Mouse (Mus musculus) midbrain, embryonic 10.5 days (tissue): ENCODE results near the gene Tcf25. TPM values are rescaled to one million over a fixed set of nuclear protein-coding genes. Genes with fewer than 3 reads are reported as not detected.
"Not testable (repeated sequence)": the region's sequence is repeated elsewhere in the genome, so short reads cannot be mapped to it uniquely, and the experiment has no call there.

Experiments
- DNase-seq: peaks from one replicate; pipeline ENCODE4 v3.0.0-alpha.2; 2017; ENCODE audit warnings: low spot score
- H3K27ac ChIP-seq: fragments of 300-500 bp; sonication (generic); replicated peaks from 2 replicates; pipeline ENCODE4 v1.5.1; 2016; ENCODE audit warnings: mild to moderate bottlenecking
- H3K27me3 ChIP-seq: fragments of 300-500 bp; sonication (generic); 2 replicates; pipeline ENCODE4 v1.6.1; 2016; ENCODE audit warnings: low read depth, mild to moderate bottlenecking; ENCODE audit not compliant: poor library complexity, severe bottlenecking
- H3K36me3 ChIP-seq: fragments of 300-500 bp; sonication (generic); 2 replicates; pipeline ENCODE4 v1.6.1; 2016; ENCODE audit warnings: mild to moderate bottlenecking, moderate library complexity
- H3K4me1 ChIP-seq: fragments of 300-500 bp; sonication (generic); 2 replicates; pipeline ENCODE4 v1.6.1; 2016
- H3K4me3 ChIP-seq: fragments of 300-500 bp; sonication (generic); 2 replicates; pipeline ENCODE4 v1.5.1; 2016; ENCODE audit warnings: mild to moderate bottlenecking, moderate library complexity
- H3K9me3 ChIP-seq: fragments of 300-500 bp; sonication (generic); replicated peaks from 2 replicates; pipeline ENCODE4 v1.6.1; 2016; ENCODE audit warnings: mild to moderate bottlenecking
- WGBS: fragments of 180-500 bp; shearing (Covaris S2); methylation state at CpG from one replicate; pipeline ENCODE4 v1.1.7; 2016; 5-methylcytosine and 5-hydroxymethylcytosine counted together
- polyA plus RNA-seq: library from polyadenylated mRNA; unstranded; fragments of >200 nt; fragmentation: Nextera tagmentation; extraction: Ambion mirVana; gene quantifications from 2 replicates; pipeline ENCODE4 v1.2.1, GENCODE M21; 2016

Gene Tcf25
- polyA plus RNA-seq, 1 experiment from 2014 or later = 150 TPM

DNA sequence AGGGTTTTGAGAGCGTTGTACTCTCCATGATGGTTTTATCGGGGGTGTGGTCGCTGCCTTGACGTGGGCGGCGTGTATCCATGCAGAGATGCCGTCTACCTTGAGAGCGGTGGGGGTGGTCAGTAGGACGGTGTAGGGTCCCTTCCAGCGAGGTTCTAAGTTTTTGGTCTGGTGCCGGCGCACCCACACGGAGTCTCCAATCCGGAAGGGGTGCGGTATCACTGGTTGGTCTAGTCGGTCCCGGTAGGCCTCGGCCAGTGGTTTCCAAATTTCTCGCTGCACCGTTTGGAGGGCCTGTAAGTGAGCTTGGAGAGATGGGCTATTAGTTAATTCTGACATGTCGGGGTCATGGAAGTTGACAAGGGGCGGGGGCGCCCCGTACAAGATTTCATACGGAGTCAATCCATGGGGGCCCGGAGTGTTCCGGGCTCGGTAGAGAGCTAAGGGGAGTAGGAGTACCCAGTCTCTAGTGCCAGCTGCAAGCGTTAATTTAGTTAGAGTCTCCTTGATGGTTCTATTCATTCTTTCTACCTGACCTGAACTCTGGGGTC, 54.9 kb downstream of the Tcf25 start:
- Histone ChIP-seq H3K4me1 (no peaks in the 10 kb centered on the region), H3K9me3 (peaks cover 71% of the 10 kb centered on the region), H3K27ac (no peak overlapping the region), H3K27me3 (no peaks in the 10 kb centered on the region), H3K36me3 (no peaks in the 10 kb centered on the region), H3K4me3 (no peak overlapping the region)
- no peak for DNase-seq
- 96% methylated on average over 29 of the region's 29 CpGs for WGBS

DNA sequence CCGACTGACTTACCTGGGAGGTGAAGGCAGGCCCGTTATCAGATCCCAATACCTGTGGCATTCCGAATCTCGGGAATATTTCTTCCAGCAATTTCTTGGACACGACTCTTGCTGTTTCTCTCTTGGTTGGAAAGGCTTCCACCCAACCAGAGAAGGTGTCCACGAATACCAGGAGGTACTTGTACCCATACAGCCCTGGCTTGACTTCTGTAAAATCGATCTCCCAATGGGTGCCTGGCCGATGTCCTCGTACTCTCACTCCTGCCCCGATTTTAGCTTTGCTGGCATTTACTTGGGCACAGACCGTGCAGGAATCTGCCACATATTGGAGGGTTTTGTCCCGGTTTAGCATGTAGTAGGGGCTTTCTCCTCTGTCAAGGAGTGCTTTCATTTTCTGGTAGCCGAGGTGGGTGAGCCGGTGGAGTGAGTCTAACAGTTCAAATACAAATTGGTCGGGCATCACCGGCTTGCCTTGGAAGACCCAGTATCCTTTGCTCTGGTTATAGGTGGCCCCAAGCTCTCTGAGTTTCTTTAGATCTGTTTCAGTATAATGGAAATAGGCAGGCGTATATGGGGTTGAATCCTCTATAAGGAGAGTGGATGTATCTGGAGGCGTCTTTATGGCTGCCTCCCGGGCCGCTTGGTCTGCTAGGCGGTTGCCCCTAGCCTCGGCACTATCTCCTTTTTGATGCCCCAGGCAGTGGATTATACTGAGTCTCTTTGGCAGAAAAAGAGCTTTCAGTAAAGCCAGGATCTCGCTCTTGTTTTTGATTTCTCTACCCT, 55.6 kb downstream of the Tcf25 start:
- H3K4me1 ChIP-seq = no peaks in the 10 kb centered on the region
- 94% methylated on average over 23 of the region's 23 CpGs for WGBS
- no peak overlapping the region for H3K4me3 ChIP-seq

DNA sequence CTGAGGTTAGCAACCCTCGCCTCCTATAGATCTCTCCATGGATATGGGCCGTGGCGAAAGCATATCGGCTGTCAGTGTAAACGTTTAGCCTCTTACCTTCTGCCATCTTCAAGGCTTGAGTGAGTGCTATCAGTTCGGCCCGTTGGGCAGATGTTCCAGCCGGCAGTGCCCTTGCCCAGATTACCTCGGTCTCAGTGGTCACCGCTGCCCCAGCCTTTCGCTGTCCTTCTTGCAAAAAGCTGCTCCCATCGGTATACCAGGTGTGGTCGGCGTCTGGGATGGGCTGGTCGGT, 56.1 kb downstream of the Tcf25 start:
- H3K9me3 ChIP-seq = peaks cover 79% of the 10 kb centered on the region

More for the DNA sequence above, 55.6 kb downstream of the Tcf25 start:
- DNase-seq = no peak
- Histone ChIP-seq H3K27me3 (no peaks in the 10 kb centered on the region), H3K36me3 (no peaks in the 10 kb centered on the region), H3K27ac (no peak overlapping the region), H3K9me3 (peaks cover 75% of the 10 kb centered on the region)

DNA sequence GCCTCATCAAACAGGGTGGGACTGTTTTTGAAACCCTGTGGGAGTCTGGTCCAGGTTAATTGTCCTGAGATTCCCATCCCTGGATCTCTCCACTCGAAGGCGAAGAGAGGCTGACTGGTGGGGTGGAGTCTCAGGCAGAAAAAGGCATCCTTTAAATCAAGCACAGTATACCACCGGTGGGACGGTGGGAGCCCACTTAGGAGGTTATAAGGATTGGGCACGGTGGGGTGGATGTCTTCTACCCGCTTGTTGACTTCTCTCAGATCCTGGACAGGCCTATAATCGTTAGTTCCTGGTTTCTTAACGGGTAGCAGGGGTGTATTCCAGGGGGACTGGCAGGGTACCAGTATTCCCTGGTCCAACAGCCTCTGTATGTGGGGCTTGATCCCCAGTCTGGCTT, 57.4 kb downstream of the Tcf25 start:
- not testable (repeated sequence) for DNase-seq, H3K36me3 ChIP-seq, H3K4me1 ChIP-seq, H3K27me3 ChIP-seq, H3K27ac ChIP-seq, H3K4me3 ChIP-seq
- H3K9me3 ChIP-seq = peaks cover 85% of the 10 kb centered on the region
- WGBS = 91% methylated on average over 8 of the region's 8 CpGs

More for the DNA sequence above, 56.1 kb downstream of the Tcf25 start:
- DNase-seq, H3K27ac ChIP-seq, H3K4me1 ChIP-seq, H3K27me3 ChIP-seq, H3K4me3 ChIP-seq, H3K36me3 ChIP-seq: not testable (repeated sequence)
- 93% methylated on average over 15 of the region's 15 CpGs for WGBS

DNA sequence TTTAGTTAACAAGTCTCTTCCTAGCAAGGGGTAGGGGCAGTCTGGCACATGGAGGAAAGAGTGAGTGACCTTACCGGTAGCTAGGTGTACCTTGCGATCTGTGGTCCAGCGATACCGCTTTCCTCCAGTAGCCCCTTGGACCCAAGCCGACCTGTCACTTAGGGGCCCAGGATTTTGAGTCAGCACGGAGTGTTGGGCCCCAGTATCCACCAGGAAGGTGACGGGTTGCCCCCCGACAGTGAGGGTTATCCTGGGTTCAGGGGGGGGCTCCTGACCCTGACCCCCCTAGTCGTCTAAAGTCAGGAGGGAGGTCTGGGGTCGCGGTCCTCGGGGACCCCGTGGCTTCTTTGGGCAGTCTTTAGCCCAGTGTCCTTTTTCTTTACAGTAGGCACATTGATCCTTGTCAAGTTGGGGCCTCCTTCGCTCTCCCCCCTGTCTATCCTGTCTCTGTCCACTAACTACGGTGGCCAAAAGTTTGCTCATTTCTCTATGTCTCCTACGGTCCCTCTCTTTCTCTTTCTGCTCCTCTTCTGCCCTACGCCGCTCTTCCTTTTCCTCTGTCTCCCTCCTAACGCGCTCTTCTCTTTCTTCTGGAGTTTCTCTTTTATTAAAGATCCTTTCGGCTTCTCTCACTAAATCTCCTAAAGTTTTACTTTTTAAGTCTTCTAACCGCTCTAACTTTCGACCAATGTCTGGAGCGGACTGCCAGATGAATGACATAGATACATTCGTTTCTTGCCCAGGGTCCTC, 58.2 kb downstream of the Tcf25 start:
- Histone ChIP-seq H3K27ac (no peak overlapping the region), H3K4me1 (no peaks in the 10 kb centered on the region), H3K27me3 (no peaks in the 10 kb centered on the region), H3K36me3 (no peaks in the 10 kb centered on the region), H3K9me3 (peaks cover 79% of the 10 kb centered on the region), H3K4me3 (no peak overlapping the region)
- WGBS = 97% methylated on average over 25 of the region's 25 CpGs
- DNase-seq = no peak

DNA sequence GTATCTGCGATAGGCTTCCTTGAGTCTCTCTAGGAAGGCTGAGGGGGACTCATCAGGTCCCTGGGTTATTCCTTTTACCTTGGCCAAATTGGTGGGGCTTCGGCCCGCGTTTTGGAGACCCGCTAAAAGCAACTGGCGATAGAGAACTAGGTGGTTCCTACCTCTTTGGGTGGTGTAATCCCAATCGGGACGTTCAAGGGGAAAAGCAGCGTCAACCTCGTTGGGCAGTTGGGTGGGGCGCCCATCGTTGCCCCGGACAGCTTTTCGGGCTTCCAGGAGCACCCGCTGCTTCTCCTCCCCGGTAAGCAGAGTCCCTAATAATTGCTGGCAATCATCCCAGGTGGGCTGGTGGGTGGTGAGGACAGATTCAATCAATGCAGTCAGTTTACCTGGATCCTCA, 58.8 kb downstream of the Tcf25 start:
- DNase-seq = no peak
- WGBS = 93% methylated on average over 16 of the region's 16 CpGs
- H3K36me3 ChIP-seq = no peaks in the 10 kb centered on the region
- no peak overlapping the region for H3K27ac ChIP-seq
- no peaks in the 10 kb centered on the region for H3K27me3 ChIP-seq
- H3K9me3 ChIP-seq = peaks cover 74% of the 10 kb centered on the region
- no peaks in the 10 kb centered on the region for H3K4me1 ChIP-seq
- no peak overlapping the region for H3K4me3 ChIP-seq

DNA sequence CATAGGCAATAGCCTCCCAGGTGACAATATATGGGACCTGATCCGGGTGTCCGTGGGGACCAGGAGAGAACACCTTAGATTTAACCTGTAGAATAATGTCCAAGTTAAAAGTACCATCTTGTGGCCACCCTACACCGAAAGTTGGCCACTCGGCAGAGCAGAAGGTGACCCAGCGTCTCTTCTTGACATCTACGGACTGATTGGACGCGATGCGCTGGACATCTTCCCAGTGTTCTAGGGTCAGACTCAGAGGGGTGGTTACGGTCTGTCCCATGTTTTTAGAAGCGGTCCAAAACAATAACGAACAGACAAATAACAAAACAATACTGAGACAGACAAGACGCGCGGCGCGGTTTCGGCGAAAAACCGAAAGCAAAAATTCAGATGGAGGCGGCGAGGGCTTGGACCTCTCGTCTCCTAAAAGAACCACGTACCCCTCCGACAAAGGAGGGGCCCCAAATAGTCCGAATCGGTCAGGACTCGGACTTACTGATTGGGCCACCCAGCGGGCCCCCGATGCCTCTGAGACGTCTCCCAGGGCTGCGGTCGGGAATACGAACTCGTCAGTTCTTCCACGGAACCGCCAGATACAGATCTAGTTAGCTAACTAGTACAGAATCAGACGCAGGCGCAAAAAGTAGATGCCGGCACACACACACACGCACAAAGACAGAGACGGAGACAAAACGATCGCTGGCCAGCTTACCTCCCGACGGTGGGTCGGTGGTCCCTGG, 59.9 kb downstream of the Tcf25 start:
- H3K36me3 ChIP-seq, DNase-seq, H3K4me1 ChIP-seq, H3K27ac ChIP-seq, H3K4me3 ChIP-seq, H3K27me3 ChIP-seq: not testable (repeated sequence)
- 97% methylated on average over 47 of the region's 47 CpGs for WGBS
- H3K9me3 ChIP-seq = peaks cover 68% of the 10 kb centered on the region

DNA sequence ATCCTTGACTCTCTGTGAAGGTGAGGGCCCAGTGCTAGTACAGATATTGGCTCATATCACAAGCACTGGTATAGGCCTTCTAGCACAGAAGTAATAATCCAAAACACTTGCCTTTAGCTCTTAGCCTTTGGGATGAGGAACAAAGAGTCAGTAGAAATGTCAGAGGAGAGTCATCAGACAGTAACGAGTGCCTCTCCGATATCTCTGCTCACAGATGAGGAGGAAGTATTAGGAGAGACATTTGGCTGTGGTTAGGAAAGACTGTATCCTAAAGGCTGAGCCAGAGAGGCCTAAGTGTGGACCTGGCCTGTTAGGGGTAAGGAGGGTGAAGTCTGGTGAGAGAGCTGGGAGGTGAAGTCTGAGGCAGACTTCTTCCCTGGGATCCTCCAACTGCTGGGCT, 68.2 kb downstream of the Tcf25 start:
- Histone ChIP-seq H3K9me3 (0 out of 2 replicates have a peak, but pooled peaks cover 6% of the 10 kb centered on the region), H3K27me3 (no peaks in the 10 kb centered on the region), H3K27ac (no peak overlapping the region), H3K4me1 (peaks cover 15% of the 10 kb centered on the region), H3K36me3 (no peaks in the 10 kb centered on the region), H3K4me3 (no peak overlapping the region)
- no peak for DNase-seq
- 90% methylated on average over 2 of the region's 2 CpGs for WGBS

DNA sequence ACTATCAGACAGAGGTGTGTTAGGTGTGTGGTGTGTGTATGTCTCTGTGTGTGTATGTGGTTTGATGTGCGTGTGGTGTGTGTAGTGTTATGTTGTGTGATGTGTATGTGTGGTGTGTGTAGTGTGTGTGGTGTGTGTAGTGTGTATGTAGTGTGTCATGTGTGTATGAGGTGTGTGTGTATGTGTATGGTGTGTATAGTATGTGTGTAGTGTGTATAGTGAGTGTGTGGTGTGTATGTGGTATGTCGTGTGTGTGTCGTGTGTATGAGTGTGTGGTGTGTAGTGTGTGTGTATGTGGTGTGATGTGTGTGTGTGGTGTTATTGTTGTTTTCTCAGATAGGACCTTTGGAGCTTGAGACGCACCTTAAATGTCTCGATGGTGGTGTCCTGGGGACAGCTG, 68.8 kb downstream of the Tcf25 start:
- peak overlapping the region; percentile 94; the same call in 1 of the 2 replicates for H3K27ac ChIP-seq
- H3K27me3 ChIP-seq = no peaks in the 10 kb centered on the region
- H3K36me3 ChIP-seq = no peaks in the 10 kb centered on the region
- 82% methylated on average over 5 of the region's 5 CpGs for WGBS
- H3K9me3 ChIP-seq = 0 out of 2 replicates have a peak, but pooled peaks cover 4% of the 10 kb centered on the region
- peak overlapping the region; percentile 66 for H3K4me3 ChIP-seq
- peaks cover 15% of the 10 kb centered on the region for H3K4me1 ChIP-seq
- DNase-seq = no peak

DNA sequence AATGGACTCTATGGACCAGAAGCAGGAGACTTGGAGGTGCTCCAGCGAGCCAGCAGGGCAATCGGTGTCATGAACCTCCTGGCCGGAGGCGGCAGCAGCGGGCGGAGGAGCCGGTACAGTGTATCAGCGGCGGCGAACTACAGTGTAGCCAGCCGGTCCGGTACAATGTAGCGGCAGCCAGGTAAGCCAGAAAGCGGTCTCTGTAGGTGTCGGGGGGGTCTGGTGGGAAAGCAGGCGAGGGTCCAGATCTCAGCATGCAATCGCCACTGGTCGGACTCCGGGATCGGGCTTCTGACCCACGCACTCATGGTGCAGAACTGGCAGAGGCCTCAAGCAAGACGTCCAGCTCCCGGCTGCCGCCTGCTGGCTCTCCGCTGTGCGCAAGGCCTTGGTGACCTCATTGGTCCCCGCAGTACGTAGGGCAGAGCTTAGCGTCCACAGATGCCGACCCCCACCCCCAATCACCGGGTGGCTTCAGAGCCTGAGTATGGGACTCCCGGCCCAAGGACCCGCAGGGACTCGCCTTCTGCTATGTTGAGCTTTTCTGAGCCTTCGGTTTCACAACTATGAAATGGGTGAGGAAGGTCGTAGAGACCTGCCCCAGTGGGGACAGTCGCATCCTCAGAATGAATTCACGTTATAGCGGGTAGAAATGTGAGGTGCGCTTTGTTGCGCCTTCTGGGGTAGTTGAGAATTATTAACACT, 69.5 kb downstream of the Tcf25 start:
- peak; percentile 93 for DNase-seq
- no peaks in the 10 kb centered on the region for H3K27me3 ChIP-seq
- 1% methylated on average over 41 of the region's 41 CpGs for WGBS
- peak overlapping the region; percentile 66 for H3K4me3 ChIP-seq
- H3K9me3 ChIP-seq = no peaks in the 10 kb centered on the region
- H3K36me3 ChIP-seq = no peaks in the 10 kb centered on the region
- H3K4me1 ChIP-seq = peaks cover 15% of the 10 kb centered on the region
- peak overlapping the region; percentile 94 for H3K27ac ChIP-seq

DNA sequence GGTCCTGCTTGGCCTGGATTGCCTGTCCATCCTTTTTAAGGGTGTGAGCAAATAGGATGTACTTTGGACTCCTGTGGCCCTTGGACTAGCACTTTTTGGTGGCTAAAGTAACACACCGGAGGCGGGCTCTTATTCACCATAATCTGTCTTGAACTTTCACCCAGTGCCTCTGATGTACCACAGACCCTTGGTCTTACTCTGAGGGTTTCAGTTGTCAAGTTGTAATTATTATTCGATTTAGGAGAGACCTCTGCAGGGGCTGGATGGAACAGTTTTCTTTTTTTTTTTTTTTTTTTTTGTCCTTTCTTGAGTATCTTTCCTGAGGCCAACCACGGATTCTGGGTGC, 70.0 kb downstream of the Tcf25 start:
- H3K4me1 ChIP-seq = peaks cover 15% of the 10 kb centered on the region
- no peaks in the 10 kb centered on the region for H3K9me3 ChIP-seq
- peak overlapping the region; percentile 66 for H3K4me3 ChIP-seq
- 33% methylated on average over 4 of the region's 4 CpGs for WGBS
- no peaks in the 10 kb centered on the region for H3K36me3 ChIP-seq
- DNase-seq = no peak
- H3K27me3 ChIP-seq = no peaks in the 10 kb centered on the region
- peak overlapping the region; percentile 94 for H3K27ac ChIP-seq

DNA sequence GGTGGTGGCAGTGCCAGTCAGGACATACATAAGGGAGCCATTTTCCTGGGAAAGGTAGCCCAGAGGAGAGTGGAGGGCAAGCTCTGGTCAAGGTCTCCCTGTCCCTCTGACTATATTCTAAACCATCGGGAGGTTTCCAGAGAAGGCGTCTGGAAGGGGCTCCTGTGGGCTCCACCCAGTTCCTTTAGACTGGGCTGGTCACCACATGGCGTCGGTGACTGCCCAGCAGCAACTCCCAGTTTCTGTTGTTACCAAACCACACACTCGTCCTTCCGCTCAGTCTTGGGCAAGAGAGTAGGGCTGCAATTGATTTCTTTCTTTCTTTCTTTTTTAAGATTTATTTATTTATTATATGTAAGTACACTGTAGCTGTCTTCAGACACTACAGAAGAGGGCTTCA, 70.6 kb downstream of the Tcf25 start:
- Histone ChIP-seq H3K4me3 (peak overlapping the region; percentile 66; the same call in 1 of the 2 replicates), H3K27ac (no peak overlapping the region), H3K4me1 (peaks cover 15% of the 10 kb centered on the region), H3K27me3 (no peaks in the 10 kb centered on the region), H3K9me3 (no peaks in the 10 kb centered on the region), H3K36me3 (peaks cover 3% of the 10 kb centered on the region)
- DNase-seq = no peak
- WGBS = 89% methylated on average over 6 of the region's 6 CpGs
